Mouse (Mus musculus): ENCODE results near the gene Tatdn2.

DNA sequence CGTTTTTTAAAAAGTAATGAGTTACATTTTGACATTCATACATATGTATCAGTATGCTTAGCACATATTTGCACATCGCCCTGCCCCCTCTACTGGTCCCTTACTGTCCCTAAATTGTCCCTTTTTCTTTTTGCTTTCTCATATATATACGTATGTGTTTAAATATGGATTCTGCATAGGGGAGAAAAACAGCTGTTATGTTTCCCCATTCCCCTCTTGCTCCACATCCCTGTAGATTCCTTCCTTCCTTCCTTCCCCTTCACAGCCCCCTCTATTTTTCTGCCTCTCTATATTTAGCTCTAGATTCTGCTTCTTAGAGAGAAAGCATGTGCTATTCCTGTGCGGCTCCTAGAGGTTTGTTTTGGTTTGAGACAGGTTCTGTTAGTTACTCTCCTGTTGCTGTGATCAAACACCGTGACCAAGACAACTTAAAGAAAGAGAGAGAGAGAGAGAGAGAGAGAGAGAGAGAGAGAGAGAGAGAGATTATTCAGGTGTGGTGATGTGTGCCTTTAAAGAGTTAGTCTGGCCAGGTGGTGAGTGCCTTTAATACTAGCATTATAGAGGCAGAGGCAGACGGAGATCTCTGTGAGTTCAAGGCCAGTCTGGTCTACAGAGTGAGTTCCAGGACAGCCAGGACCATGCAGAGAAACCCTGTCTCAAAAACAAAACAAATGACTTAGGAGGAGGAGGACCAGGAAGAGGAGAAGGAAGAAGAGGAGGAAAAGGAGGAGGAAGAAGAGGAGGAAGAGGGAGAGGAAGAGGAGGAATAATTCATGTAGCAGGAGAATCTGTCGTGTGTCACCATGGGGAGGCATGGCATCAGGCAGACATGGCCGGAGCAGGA lies 37.0 kb upstream of the Tatdn2 start:
- no peak for TF ChIP-seq CTCF (IDR thresholded peaks at IDR 0.05)
- no peak for TF ChIP-seq EP300 (IDR thresholded peaks at IDR 0.05; ENCODE audit: insufficient read depth, low read depth, low read length)
